Mouse (Mus musculus) MEL (cell line): ENCODE data around the gene Pam16.

Experiments
- CHD1 ChIP-seq: IDR thresholded peaks from 2 replicates; pipeline ENCODE4 v1.6.1; 2012; ENCODE audit warnings: low read depth, mild to moderate bottlenecking, inconsistent platforms, low read length, improper control_type of control experiment
- CHD2 ChIP-seq: IDR thresholded peaks from 2 replicates; pipeline ENCODE4 v1.6.1; 2011; ENCODE audit warnings: low read length, improper control_type of control experiment
- CTCF ChIP-seq, 3 experiments: IDR thresholded peaks in 2 of 3; conservative IDR thresholded peaks in 1 of 3; 2 replicates each; pipeline ENCODE4 v1.5.1; 2011 to 2012; ENCODE audit warnings: low read length in 3 of 3, low read depth in 2 of 3, mild to moderate bottlenecking in 2 of 3, improper control_type of control experiment in 1 of 3, inconsistent platforms in 1 of 3, mixed read lengths in 1 of 3, moderate library complexity in 1 of 3; ENCODE audit not compliant: control insufficient read depth in 1 of 3, insufficient read depth in 1 of 3, poor library complexity in 1 of 3, severe bottlenecking in 1 of 3
- E2F4 ChIP-seq: IDR thresholded peaks from 2 replicates; pipeline ENCODE4 v1.6.1; 2011; ENCODE audit warnings: low read depth, low read length, improper control_type of control experiment, borderline replicate concordance
- ETS1 ChIP-seq: IDR thresholded peaks from 2 replicates; pipeline ENCODE4 v1.6.1; 2012; ENCODE audit warnings: low read depth, mild to moderate bottlenecking, inconsistent platforms, low read length, improper control_type of control experiment, moderate library complexity
- MEF2A ChIP-seq: IDR thresholded peaks from 2 replicates; pipeline ENCODE4 v1.6.1; 2014; ENCODE audit warnings: low read depth, mild to moderate bottlenecking, inconsistent platforms, low read length, improper control_type of control experiment; ENCODE audit not compliant: poor library complexity, insufficient replicate concordance, severe bottlenecking; ENCODE audit errors: extremely low read depth
- MYC ChIP-seq: IDR thresholded peaks from 2 replicates; pipeline ENCODE4 v1.6.1; 2011; ENCODE audit warnings: low read depth, mild to moderate bottlenecking, low read length, improper control_type of control experiment, moderate library complexity
- POLR2A ChIP-seq, 2 experiments: IDR thresholded peaks; 2 replicates each; pipeline ENCODE4 v1.6.1; 2011 to 2012; ENCODE audit warnings: low read length in 2 of 2, mild to moderate bottlenecking in 2 of 2, control low read depth in 1 of 2, improper control_type of control experiment in 1 of 2, low read depth in 1 of 2, moderate library complexity in 1 of 2; ENCODE audit not compliant: control insufficient read depth in 1 of 2, insufficient read depth in 1 of 2, poor library complexity in 1 of 2
- TBP ChIP-seq: IDR thresholded peaks from 2 replicates; pipeline ENCODE4 v1.8.0; 2011; ENCODE audit warnings: low read depth, low read length, improper control_type of control experiment
- TCF12 ChIP-seq: IDR thresholded peaks from 2 replicates; pipeline ENCODE4 v1.6.1; 2014; ENCODE audit warnings: low read depth, mild to moderate bottlenecking, inconsistent platforms, low read length, improper control_type of control experiment, moderate library complexity
- USF1 ChIP-seq: IDR thresholded peaks from 2 replicates; pipeline ENCODE4 v1.6.1; 2014; ENCODE audit warnings: low read depth, mild to moderate bottlenecking, inconsistent platforms, low read length, improper control_type of control experiment, moderate library complexity
- ZMIZ1 ChIP-seq: IDR thresholded peaks from 2 replicates; pipeline ENCODE4 v1.6.1; 2012; ENCODE audit warnings: low read depth, mild to moderate bottlenecking, inconsistent platforms, low read length, improper control_type of control experiment, moderate library complexity
- ZNF384 ChIP-seq: IDR thresholded peaks from 2 replicates; pipeline ENCODE4 v1.6.1; 2012; ENCODE audit warnings: low read depth, mild to moderate bottlenecking, inconsistent platforms, low read length, improper control_type of control experiment

- TF ChIP-seq CTCF (IDR thresholded peaks at IDR 0.05 in 2 of 3, conservative IDR thresholded peaks at IDR 0.05 in 1 of 3; ENCODE audit: control insufficient read depth in 1 of 3, insufficient read depth in 1 of 3, low read depth in 2 of 3, low read length in 3 of 3, poor library complexity in 1 of 3, severe bottlenecking in 1 of 3) (no peak), MYC (no peak), ZNF384 (no peak), POLR2A (IDR thresholded peaks at IDR 0.05; ENCODE audit: control insufficient read depth in 1 of 2, insufficient read depth in 1 of 2, low read depth in 1 of 2, low read length in 2 of 2, poor library complexity in 1 of 2) (no peak), TBP (no peak), CHD2 (no peak), E2F4 (no peak), USF1 (no peak), TCF12 (no peak), ETS1 (no peak), CHD1 (no peak), MEF2A (no peak), ZMIZ1 (no peak)
Measured at GRCm38 (mm10) chr16:4584438-4584837, 40.4 kb downstream of the Pam16 start.
